Mouse (Mus musculus): ENCODE data around the gene Cacng7. TPM values are rescaled to one million over a fixed set of nuclear protein-coding genes. Genes with fewer than 3 reads are reported as not detected.

The Cacng7 gene
- polyA plus RNA-seq, 1 experiment from 2014 or later: 3.4 TPM

GRCm38 (mm10) chr7:3292791-3293190 lies 40.0 kb upstream of the Cacng7 start:
- Histone ChIP-seq H3K9ac (replicated peaks) (no peak overlapping the region), H3K9me3 (no peaks in the 10 kb centered on the region), H3K27ac (replicated peaks) (no peak overlapping the region), H3K4me2 (replicated peaks) (peak overlapping the region; percentile 36), H3K4me3 (peak overlapping the region; percentile 17), H3K27me3 (no peaks in the 10 kb centered on the region), H3K36me3 (peaks cover 29% of the 10 kb centered on the region), H3K4me1 (peaks cover 40% of the 10 kb centered on the region)
- 6% methylated on average over 13 of the region's 14 CpGs for WGBS
- ATAC-seq (replicated peaks): no peak

GRCm38 (mm10) chr7:3294794-3295193 lies 38.0 kb upstream of the Cacng7 start:
- Histone ChIP-seq H3K27me3 (no peaks in the 10 kb centered on the region), H3K4me1 (peaks cover 40% of the 10 kb centered on the region), H3K9me3 (no peaks in the 10 kb centered on the region), H3K36me3 (peaks cover 30% of the 10 kb centered on the region), H3K4me3 (no peak overlapping the region), H3K9ac (replicated peaks) (no peak overlapping the region), H3K4me2 (replicated peaks) (no peak overlapping the region), H3K27ac (replicated peaks) (no peak overlapping the region)
- ATAC-seq (replicated peaks): no peak
- 95% methylated on average over 1 of the region's 1 CpGs for WGBS

- no peak overlapping the region for H3K4me2 ChIP-seq (replicated peaks)
- no peak overlapping the region for H3K4me3 ChIP-seq
- peaks cover 40% of the 10 kb centered on the region for H3K4me1 ChIP-seq
- no peaks in the 10 kb centered on the region for H3K27me3 ChIP-seq
- no peak overlapping the region for H3K27ac ChIP-seq (replicated peaks)
- peaks cover 30% of the 10 kb centered on the region for H3K36me3 ChIP-seq
- ATAC-seq (replicated peaks): no peak
- 91% methylated on average over 5 of the region's 5 CpGs for WGBS
- H3K9me3 ChIP-seq: no peaks in the 10 kb centered on the region
- no peak overlapping the region for H3K9ac ChIP-seq (replicated peaks)
Measured at GRCm38 (mm10) chr7:3295321-3296110, 37.2 kb upstream of the Cacng7 start.

- H3K4me1 ChIP-seq: peaks cover 29% of the 10 kb centered on the region
- H3K27ac ChIP-seq (replicated peaks): no peak overlapping the region
- H3K4me3 ChIP-seq: no peak overlapping the region
- H3K4me2 ChIP-seq (replicated peaks): no peak overlapping the region
- WGBS: 94% methylated on average over 16 of the region's 16 CpGs
- no peaks in the 10 kb centered on the region for H3K9me3 ChIP-seq
- H3K27me3 ChIP-seq: no peaks in the 10 kb centered on the region; the same call in 1 of the 2 replicates
- ATAC-seq (replicated peaks): no peak
- H3K9ac ChIP-seq (replicated peaks): no peak overlapping the region
- peaks cover 30% of the 10 kb centered on the region for H3K36me3 ChIP-seq
Measured at GRCm38 (mm10) chr7:3296711-3297110, 36.0 kb upstream of the Cacng7 start.

- peaks cover 3% of the 10 kb centered on the region; the same call in 1 of the 2 replicates for H3K27me3 ChIP-seq
Measured at GRCm38 (mm10) chr7:3299941-3300617, 32.7 kb upstream of the Cacng7 start.

GRCm38 (mm10) chr7:3300891-3301627 lies 31.7 kb upstream of the Cacng7 start:
- no peak overlapping the region for H3K9ac ChIP-seq (replicated peaks)
- peaks cover 50% of the 10 kb centered on the region for H3K4me1 ChIP-seq
- no peak overlapping the region for H3K4me2 ChIP-seq (replicated peaks)
- WGBS: 79% methylated on average over 8 of the region's 8 CpGs
- ATAC-seq (replicated peaks): no peak
- peaks cover 13% of the 10 kb centered on the region for H3K36me3 ChIP-seq
- peaks cover 3% of the 10 kb centered on the region; the same call in 1 of the 2 replicates for H3K27me3 ChIP-seq
- no peak overlapping the region for H3K4me3 ChIP-seq
- H3K27ac ChIP-seq (replicated peaks): no peak overlapping the region
- no peaks in the 10 kb centered on the region for H3K9me3 ChIP-seq

More at GRCm38 (mm10) chr7:3299941-3300617, 32.7 kb upstream of the Cacng7 start:
- H3K4me1 ChIP-seq: peaks cover 50% of the 10 kb centered on the region
- no peak overlapping the region for H3K4me2 ChIP-seq (replicated peaks)
- no peak overlapping the region for H3K4me3 ChIP-seq
- no peak for ATAC-seq (replicated peaks)
- 50% methylated on average over 7 of the region's 7 CpGs for WGBS
- H3K36me3 ChIP-seq: peaks cover 19% of the 10 kb centered on the region
- peak overlapping the region; percentile 46; the same call in 1 of the 2 replicates for H3K27ac ChIP-seq (replicated peaks)
- no peaks in the 10 kb centered on the region for H3K9me3 ChIP-seq
- no peak overlapping the region for H3K9ac ChIP-seq (replicated peaks)

- Histone ChIP-seq H3K27me3 (peaks cover 3% of the 10 kb centered on the region; the same call in 1 of the 2 replicates), H3K27ac (replicated peaks) (no peak overlapping the region), H3K4me1 (peaks cover 50% of the 10 kb centered on the region), H3K9ac (replicated peaks) (peak overlapping the region; percentile 31), H3K36me3 (peaks cover 9% of the 10 kb centered on the region), H3K4me2 (replicated peaks) (peak overlapping the region; percentile 88), H3K9me3 (no peaks in the 10 kb centered on the region), H3K4me3 (peak overlapping the region; percentile 47)
- 7% methylated on average over 33 of the region's 33 CpGs for WGBS
- 0 out of 2 replicates have a peak, but pooled peaks have one; percentile 17 for ATAC-seq (replicated peaks)
Measured at GRCm38 (mm10) chr7:3301628-3302555, 30.9 kb upstream of the Cacng7 start.

GRCm38 (mm10) chr7:3302556-3303275 lies 30.0 kb upstream of the Cacng7 start:
- Histone ChIP-seq H3K27me3 (peaks cover 3% of the 10 kb centered on the region; the same call in 1 of the 2 replicates), H3K9me3 (no peaks in the 10 kb centered on the region), H3K9ac (replicated peaks) (peak overlapping the region; percentile 40), H3K36me3 (peaks cover 2% of the 10 kb centered on the region; the same call in 1 of the 2 replicates), H3K27ac (replicated peaks) (peak overlapping the region; percentile 47), H3K4me2 (replicated peaks) (peak overlapping the region; percentile 88), H3K4me3 (peak overlapping the region; percentile 47), H3K4me1 (peaks cover 50% of the 10 kb centered on the region)
- under 1% methylated on average over 16 of the region's 16 CpGs for WGBS
- ATAC-seq (replicated peaks): peak; percentile 5; the same call in 1 of the 2 replicates

- H3K9me3 ChIP-seq: no peaks in the 10 kb centered on the region
- H3K4me2 ChIP-seq (replicated peaks): peak overlapping the region; percentile 88
- H3K9ac ChIP-seq (replicated peaks): peak overlapping the region; percentile 40
- peaks cover 46% of the 10 kb centered on the region for H3K4me1 ChIP-seq
- H3K27me3 ChIP-seq: peaks cover 3% of the 10 kb centered on the region; the same call in 1 of the 2 replicates
- ATAC-seq (replicated peaks): peak; percentile 67
- H3K4me3 ChIP-seq: peak overlapping the region; percentile 47
- 0% methylated on average over 27 of the region's 29 CpGs for WGBS
- H3K36me3 ChIP-seq: no peaks in the 10 kb centered on the region
- peak overlapping the region; percentile 47 for H3K27ac ChIP-seq (replicated peaks)
Measured at GRCm38 (mm10) chr7:3303276-3303781, 29.4 kb upstream of the Cacng7 start.

- Histone ChIP-seq H3K4me1 (peaks cover 44% of the 10 kb centered on the region), H3K4me3 (peak overlapping the region; percentile 47), H3K4me2 (replicated peaks) (peak overlapping the region; percentile 88), H3K27me3 (peaks cover 3% of the 10 kb centered on the region; the same call in 1 of the 2 replicates), H3K36me3 (no peaks in the 10 kb centered on the region), H3K9me3 (no peaks in the 10 kb centered on the region), H3K9ac (replicated peaks) (peak overlapping the region; percentile 40), H3K27ac (replicated peaks) (no peak overlapping the region)
- 2% methylated on average over 12 of the region's 12 CpGs for WGBS
- ATAC-seq (replicated peaks): peak; percentile 44
Measured at GRCm38 (mm10) chr7:3303789-3304188, 29.0 kb upstream of the Cacng7 start.
